Mouse (Mus musculus): Measurements from ENCODE around the gene Abca7.
"Not testable (repeated sequence)": the region's sequence is repeated elsewhere in the genome, so short reads cannot be mapped to it uniquely, and the experiment has no call there.

DNA sequence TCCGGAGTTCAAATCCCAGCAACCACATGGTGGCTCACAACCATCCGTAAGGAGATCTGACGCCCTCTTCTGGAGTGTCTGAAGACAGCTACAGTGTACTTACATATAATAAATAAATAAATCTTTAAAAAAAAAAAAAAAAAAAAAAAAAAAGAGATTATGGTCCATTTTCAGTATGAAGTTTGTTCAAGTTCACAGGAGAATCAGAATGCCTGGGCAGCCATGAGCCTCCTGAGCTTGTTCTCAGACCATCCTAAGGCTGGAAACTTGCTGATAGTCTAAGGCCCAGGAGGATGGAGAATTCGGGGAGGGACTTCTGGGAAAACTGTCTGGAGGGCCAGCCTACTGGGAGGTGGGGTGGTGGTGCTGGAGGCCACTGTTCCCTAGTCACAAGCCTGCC, 49.1 kb downstream of the Abca7 start:
- not testable (repeated sequence) for TF ChIP-seq CTCF (IDR thresholded peaks at IDR 0.05; ENCODE audit: borderline replicate concordance, insufficient read depth, low read length); POLR2A (IDR thresholded peaks at IDR 0.05; ENCODE audit: low read depth, low read length)

Data from embryonic fibroblast, embryonic 13.5 days (primary cell).